Mouse (Mus musculus): ENCODE measurements around the gene Tmem161b. TPM values are rescaled to one million over a fixed set of nuclear protein-coding genes. Genes with fewer than 3 reads are reported as not detected.
A peak's percentile ranks its signal among the peaks of the same experiment; 100 is the strongest.

The Tmem161b gene
- total and polyA plus RNA-seq, 3 experiments, result 14.8 to 50.7 (median 28.1) TPM

- dilution Hi-C loops (cut with MboI; ENCODE audit: extremely low pct_ligation_motif_present, extremely low pct_unique_long_range_greater_than_20kb, low sequenced_read_pairs), result no loop called here
These were observed 60.9 kb downstream of the Tmem161b start for GRCm38 (mm10) chr13:84282966-84283365.

GRCm38 (mm10) chr13:84284764-84285558 lies 62.9 kb downstream of the Tmem161b start:
- Histone ChIP-seq H3K27me3 (replicated peaks) (no peaks in the 10 kb centered on the region), H3K36me3 (replicated peaks in 1 of 2; ENCODE audit: control insufficient read depth in 1 of 2, insufficient read depth in 1 of 2, low read length in 1 of 2) (peaks cover 23 to 49% of the 10 kb centered on the region in 2 experiments), H3K79me2 (replicated peaks; ENCODE audit: control insufficient read depth, extremely low read depth, insufficient read depth, poor library complexity, severe bottlenecking) (no peaks in the 10 kb centered on the region), H3K4me2 (ENCODE audit: insufficient read depth, low read depth, poor library complexity, severe bottlenecking) (no peak overlapping the region), H3K9ac (ENCODE audit: insufficient read depth, low read depth) (no peak overlapping the region), H3K9me3 (replicated peaks; ENCODE audit: low read length) (no peaks in the 10 kb centered on the region), H3K4me3 (replicated peaks in 1 of 3; ENCODE audit: low read depth in 2 of 3, low read length in 2 of 3, poor library complexity in 1 of 3) (no peak overlapping the region), H3K4me1 (ENCODE audit: control insufficient read depth in 1 of 2, insufficient read depth in 2 of 2) (no peaks in the 10 kb centered on the region), H3K27ac (ENCODE audit: insufficient read depth, low read depth) (no peak overlapping the region)
- dilution Hi-C loops (cut with MboI; ENCODE audit: extremely low pct_ligation_motif_present, extremely low pct_unique_long_range_greater_than_20kb, low sequenced_read_pairs), result no loop called here
- in situ Hi-C loops (cut with MboI; ENCODE audit: low pct_ligation_motif_present, low pct_unique_long_range_greater_than_20kb, low sequenced_read_pairs), result no loop called here
- no peak for DNase-seq (ENCODE audit: extremely low read depth)
- TF ChIP-seq BHLHE40 (IDR thresholded peaks at IDR 0.05; ENCODE audit: low read depth, low read length) (no peak), TBP (conservative IDR thresholded peaks at IDR 0.05; ENCODE audit: low read depth, low read length) (no peak), ZNF384 (IDR thresholded peaks at IDR 0.05; ENCODE audit: low read depth, low read length) (peak; percentile 53; the same call in 1 of the 2 replicates), USF1 (IDR thresholded peaks at IDR 0.05; ENCODE audit: low read depth, low read length) (no peak)

More at GRCm38 (mm10) chr13:84282966-84283365, 60.9 kb downstream of the Tmem161b start:
- Histone ChIP-seq H3K4me1 (ENCODE audit: control insufficient read depth in 1 of 2, insufficient read depth in 2 of 2) (no peaks in the 10 kb centered on the region), H3K27me3 (replicated peaks) (no peaks in the 10 kb centered on the region), H3K4me2 (ENCODE audit: insufficient read depth, low read depth, poor library complexity, severe bottlenecking) (no peak overlapping the region), H3K27ac (ENCODE audit: insufficient read depth, low read depth) (no peak overlapping the region), H3K9me3 (replicated peaks; ENCODE audit: low read length) (no peaks in the 10 kb centered on the region), H3K79me2 (replicated peaks; ENCODE audit: control insufficient read depth, extremely low read depth, insufficient read depth, poor library complexity, severe bottlenecking) (no peaks in the 10 kb centered on the region), H3K9ac (ENCODE audit: insufficient read depth, low read depth) (no peak overlapping the region), H3K4me3 (replicated peaks in 1 of 3; ENCODE audit: low read depth in 2 of 3, low read length in 2 of 3, poor library complexity in 1 of 3) (no peak overlapping the region), H3K36me3 (replicated peaks in 1 of 2; ENCODE audit: control insufficient read depth in 1 of 2, insufficient read depth in 1 of 2, low read length in 1 of 2) (peaks cover 19 to 39% of the 10 kb centered on the region in 2 experiments)
- TF ChIP-seq PAX5 (IDR thresholded peaks at IDR 0.05; ENCODE audit: low read length), result no peak
- TF ChIP-seq RCOR1 (conservative IDR thresholded peaks at IDR 0.05; ENCODE audit: low read depth, low read length), result no peak
- no peak for TF ChIP-seq CHD1 (IDR thresholded peaks at IDR 0.05; ENCODE audit: low read depth, low read length)
- TF ChIP-seq CHD2 (IDR thresholded peaks at IDR 0.05; ENCODE audit: low read length), result no peak
- TF ChIP-seq ZNF384 (IDR thresholded peaks at IDR 0.05; ENCODE audit: low read depth, low read length), result no peak
- TF ChIP-seq EP300 (IDR thresholded peaks at IDR 0.05; ENCODE audit: low read length), result no peak
- no peak for TF ChIP-seq NRF1 (IDR thresholded peaks at IDR 0.05; ENCODE audit: low read depth, low read length)
- TF ChIP-seq MAFK (IDR thresholded peaks at IDR 0.05; ENCODE audit: insufficient replicate concordance, low read length), result no peak
- no peak for TF ChIP-seq MAZ (IDR thresholded peaks at IDR 0.05; ENCODE audit: low read depth, low read length)
- TF ChIP-seq UBTF (IDR thresholded peaks at IDR 0.05; ENCODE audit: low read depth, low read length), result no peak
- TF ChIP-seq E2F4 (IDR thresholded peaks at IDR 0.05; ENCODE audit: insufficient replicate concordance, low read depth, low read length), result no peak
- TF ChIP-seq BHLHE40 (IDR thresholded peaks at IDR 0.05; ENCODE audit: low read depth, low read length), result no peak
- TF ChIP-seq MEF2A (IDR thresholded peaks at IDR 0.05; ENCODE audit: borderline replicate concordance, low read depth, low read length), result no peak
- no peak for TF ChIP-seq ETS1 (conservative IDR thresholded peaks at IDR 0.05; ENCODE audit: low read depth, low read length)
- TF ChIP-seq ZMIZ1 (IDR thresholded peaks at IDR 0.05; ENCODE audit: low read depth, low read length), result no peak
- TF ChIP-seq TBP (conservative IDR thresholded peaks at IDR 0.05; ENCODE audit: low read depth, low read length), result no peak
- TF ChIP-seq KAT2A (IDR thresholded peaks at IDR 0.05; ENCODE audit: insufficient replicate concordance, low read length), result no peak
- TF ChIP-seq ZKSCAN1 (IDR thresholded peaks at IDR 0.05; ENCODE audit: borderline replicate concordance, low read depth, low read length), result no peak
- no peak for TF ChIP-seq MXI1 (IDR thresholded peaks at IDR 0.05; ENCODE audit: low read depth, low read length)
- TF ChIP-seq JUN (IDR thresholded peaks at IDR 0.05; ENCODE audit: insufficient read depth, low read depth, low read length), result no peak
- in situ Hi-C loops (cut with MboI; ENCODE audit: low pct_ligation_motif_present, low pct_unique_long_range_greater_than_20kb, low sequenced_read_pairs), result no loop called here
- no peak for DNase-seq (ENCODE audit: extremely low read depth)

All from CH12.LX (cell line).